ENCODE assay signal across 9 mouse cellular contexts in the genomic region with DNA sequence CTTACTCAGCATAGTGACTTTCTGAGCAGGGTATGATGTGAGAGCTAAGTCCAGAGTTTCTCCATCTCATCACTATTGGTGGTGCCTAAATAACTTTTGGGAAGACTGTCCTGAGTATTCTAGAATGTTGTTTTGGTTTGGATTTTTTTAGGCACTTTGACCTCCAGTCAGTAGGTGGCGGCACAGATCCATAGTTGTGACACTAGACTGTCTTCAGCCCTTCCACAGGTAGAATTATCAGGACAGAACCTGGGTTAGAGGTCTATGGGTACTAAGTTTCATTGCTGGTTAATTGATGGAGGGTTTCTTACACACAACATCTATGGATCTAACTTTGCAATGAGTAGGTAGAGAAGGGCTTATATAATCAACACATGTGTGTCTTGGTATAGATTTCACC. TPM values are rescaled to one million over a fixed set of nuclear protein-coding genes. Genes with fewer than 3 reads are reported as not detected.
DNase-seq lines count a peak whose midpoint lies in the region; ATAC-seq and TF ChIP-seq lines count a peak whose summit lies in the region.
"Had no signal": no experiment of that assay in that cellular context is flagged by ENCODE, and none has a peak within 500 bp of the region (broad histone marks: within the 10 kb centered on the region; RNA-seq: fewer than 3 reads in every experiment).

No protein-coding gene starts in this region.

- H3ac ChIP-seq in C2C12 (ENCODE audit: control insufficient read depth, insufficient read length, low read depth): no peak overlapping the region

- H3K36me3 ChIP-seq in forebrain, postnatal 0 days (ENCODE audit: insufficient read depth): no peaks in the 10 kb centered on the region
- H3K36me3 ChIP-seq in forebrain, embryonic 12.5 days (replicated peaks): no peaks in the 10 kb centered on the region
- H3K36me3 ChIP-seq in liver, adult 2 months (ENCODE audit: control insufficient read depth, insufficient read depth, low read length): no peaks in the 10 kb centered on the region
- no peaks in the 10 kb centered on the region for H3K36me3 ChIP-seq in C2C12 (ENCODE audit: control insufficient read depth, insufficient read depth)
- H3K36me3 ChIP-seq: embryonic facial prominence, embryonic 15.5 days had no signal

- no peak for ATAC-seq in forebrain, postnatal 0 days
- ATAC-seq in forebrain, embryonic 12.5 days (ENCODE audit: low FRiP score): no peak

- H3K9me3 ChIP-seq in forebrain, postnatal 0 days (ENCODE audit: low read length): no peaks in the 10 kb centered on the region
- H3K9me3 ChIP-seq in forebrain, embryonic 12.5 days: no peaks in the 10 kb centered on the region
- H3K9me3 ChIP-seq: embryonic facial prominence, embryonic 15.5 days had no signal

- no peaks in the 10 kb centered on the region for H3K4me1 ChIP-seq in forebrain, postnatal 0 days (ENCODE audit: insufficient read depth)
- H3K4me1 ChIP-seq in forebrain, embryonic 12.5 days: no peaks in the 10 kb centered on the region
- H3K4me1 ChIP-seq in liver, adult 2 months (ENCODE audit: control insufficient read depth, insufficient read depth, low read length): no peaks in the 10 kb centered on the region
- H3K4me1 ChIP-seq: embryonic facial prominence, embryonic 15.5 days had no signal

- 78% methylated on average over 1 of the region's 1 CpGs for WGBS in forebrain, postnatal 0 days
- 76% methylated on average over 1 of the region's 1 CpGs for WGBS in forebrain, embryonic 12.5 days
- WGBS in liver, adult 2 months: 61% methylated on average over 1 of the region's 1 CpGs

- no peak for TF ChIP-seq POLR2A in liver, adult 2 months (IDR thresholded peaks at IDR 0.05; ENCODE audit: extremely low read depth, insufficient read depth, low read length)

- H3K4me3 ChIP-seq in forebrain, postnatal 0 days (ENCODE audit: low read depth, low read length): no peak overlapping the region
- no peak overlapping the region for H3K4me3 ChIP-seq in forebrain, embryonic 12.5 days (replicated peaks)
- no peak overlapping the region for H3K4me3 ChIP-seq in liver, adult 2 months (ENCODE audit: insufficient read depth, low read depth, low read length)
- no peak overlapping the region for H3K4me3 ChIP-seq in C2C12 (ENCODE audit: insufficient read depth, poor library complexity, severe bottlenecking)
- H3K4me3 ChIP-seq: embryonic facial prominence, embryonic 15.5 days had no signal

- no peak overlapping the region for H3K9ac ChIP-seq in forebrain, postnatal 0 days
- no peak overlapping the region for H3K9ac ChIP-seq in forebrain, embryonic 12.5 days
- no peak overlapping the region for H3K9ac ChIP-seq in liver, adult 2 months (ENCODE audit: low read depth, low read length)
- H3K9ac ChIP-seq: embryonic facial prominence, embryonic 15.5 days had no signal

- no peaks in the 10 kb centered on the region for H3K27me3 ChIP-seq in forebrain, postnatal 0 days (ENCODE audit: insufficient read depth, low read length)
- H3K27me3 ChIP-seq in forebrain, embryonic 12.5 days: no peaks in the 10 kb centered on the region
- H3K27me3 ChIP-seq in liver, adult 2 months (ENCODE audit: control insufficient read depth, insufficient read depth, low read length): no peaks in the 10 kb centered on the region
- no peaks in the 10 kb centered on the region for H3K27me3 ChIP-seq in C2C12 (ENCODE audit: control insufficient read depth, insufficient read depth, insufficient read length)
- H3K27me3 ChIP-seq: embryonic facial prominence, embryonic 15.5 days had no signal

- no peak overlapping the region for H3K27ac ChIP-seq in forebrain, postnatal 0 days (ENCODE audit: low read depth, low read length)
- H3K27ac ChIP-seq in forebrain, embryonic 12.5 days: no peak overlapping the region
- H3K27ac ChIP-seq in liver, adult 2 months (replicated peaks; ENCODE audit: insufficient read depth, low read depth, low read length): no peak overlapping the region
- H3K27ac ChIP-seq: embryonic facial prominence, embryonic 15.5 days had no signal

- peak; percentile 74 for DNase-seq in forebrain, postnatal 0 days
- no peak for DNase-seq in liver, adult 2 months (ENCODE audit: extremely low read depth, low read depth, low spot score)
- no peak for DNase-seq in liver
- DNase-seq in cerebellum, postnatal 25 days: peak; percentile 51 to 72
- DNase-seq in right cerebral cortex, adult 2 months (ENCODE audit: low spot score in 2 of 2): no peak
- no peak for DNase-seq in layer of hippocampus, adult 11-12 months (ENCODE audit: low spot score)

- TF ChIP-seq CTCF in forebrain, postnatal 0 days (IDR thresholded peaks at IDR 0.05; ENCODE audit: low read depth): peak; percentile 79
- TF ChIP-seq CTCF in liver, adult 2 months (IDR thresholded peaks at IDR 0.05; ENCODE audit: low read depth, low read length): 0 out of 2 replicates have a peak, but pooled peaks have one; percentile 8
- peak; percentile 20 for TF ChIP-seq CTCF in C2C12 (IDR thresholded peaks at IDR 0.05; ENCODE audit: control insufficient read depth, insufficient read depth, insufficient read length)

- H3K4me2 ChIP-seq in forebrain, postnatal 0 days (ENCODE audit: low read depth): no peak overlapping the region
- no peak overlapping the region for H3K4me2 ChIP-seq in forebrain, embryonic 12.5 days
- H3K4me2 ChIP-seq: embryonic facial prominence, embryonic 15.5 days had no signal

- H3K79me2 ChIP-seq in liver, adult 2 months (ENCODE audit: control insufficient read depth, insufficient read depth, low read length): no peaks in the 10 kb centered on the region
- H3K79me2 ChIP-seq in C2C12 (ENCODE audit: control insufficient read depth, insufficient read depth): no peaks in the 10 kb centered on the region

- H3K79me3 ChIP-seq in C2C12 (ENCODE audit: low read depth): no peaks in the 10 kb centered on the region

TF ChIP-seq in C2C12, 6 proteins besides CTCF, POLR2A, EP300 and RAD21:
- TF ChIP-seq CEBPB (IDR thresholded peaks at IDR 0.05; ENCODE audit: low read depth) (no peak), USF1 (IDR thresholded peaks at IDR 0.05; ENCODE audit: low read depth) (no peak), MYOD1 (IDR thresholded peaks at IDR 0.05; ENCODE audit: control insufficient read depth, insufficient read length, low read depth) (no peak), MYOG (IDR thresholded peaks at IDR 0.05; ENCODE audit: control insufficient read depth, extremely low read depth, insufficient read length) (no peak), FOSL1 (IDR thresholded peaks at IDR 0.05; ENCODE audit: insufficient read depth, low read length, poor library complexity, severe bottlenecking) (no peak), MAX (IDR thresholded peaks at IDR 0.05) (no peak)
TF ChIP-seq in C2C12: peak in this region for 0.

RNA-seq across cellular contexts. Expression of a gene that starts 20.6 kb away (rescaled TPM):
- total RNA-seq in forebrain, postnatal 0 days (2014; rRNA removed): 63.6 and 79.6 TPM in 2 replicates
- 42.4 and 48.7 TPM in 2 replicates for polyA plus RNA-seq in forebrain, postnatal 0 days (2015; fragmentation: Nextera tagmentation; extraction: Ambion mirVana)
- 37.9 and 39.4 TPM in 2 replicates for polyA plus RNA-seq in forebrain, embryonic 12.5 days (2016; fragmentation: Nextera tagmentation; extraction: Ambion mirVana)
- total RNA-seq in liver, adult 2 months (2014; rRNA removed): 7.5 and 10.6 TPM in 2 replicates
- polyA plus RNA-seq in liver, adult 2 months (2012; rRNA removed): 9.8 and 13.8 TPM in 2 replicates
- 19.0 TPM for polyA plus RNA-seq in C2C12 (2012; fragmentation: generic; extraction: Trizol)

Comparison
In these comparisons a context has a peak if more than half of its experiments do, and no peak if none do; other contexts are left out.
1. DNase-seq: peak in forebrain, postnatal 0 days (single experiment) and cerebellum, postnatal 25 days (2 of 2); none in liver, adult 2 months (single experiment), liver (single experiment), right cerebral cortex, adult 2 months (0 of 2) and layer of hippocampus, adult 11-12 months (single experiment).
2. CTCF ChIP-seq: peak in every context shown above with its lines; median percentile 79 in forebrain, postnatal 0 days; 20 in C2C12; 8 in liver, adult 2 months.